Mouse (Mus musculus) testis, adult 2 months (tissue): ENCODE results near the gene Pira2.
"Not testable (repeated sequence)": the region's sequence is repeated elsewhere in the genome, so short reads cannot be mapped to it uniquely, and the experiment has no call there.

ENCODE experiments used
- CTCF ChIP-seq: fragments of 200-500 bp; IDR thresholded peaks from 2 replicates; pipeline ENCODE4 v1.5.1; 2012; ENCODE audit warnings: low read depth, mild to moderate bottlenecking, inconsistent platforms, low read length, moderate library complexity; ENCODE audit not compliant: control insufficient read depth, insufficient read depth, insufficient replicate concordance
- POLR2A ChIP-seq: fragments of 200-500 bp; IDR thresholded peaks from 2 replicates; pipeline ENCODE4 v1.6.1; 2012; ENCODE audit warnings: low read depth, mild to moderate bottlenecking, inconsistent platforms, low read length, moderate library complexity; ENCODE audit not compliant: control insufficient read depth

DNA sequence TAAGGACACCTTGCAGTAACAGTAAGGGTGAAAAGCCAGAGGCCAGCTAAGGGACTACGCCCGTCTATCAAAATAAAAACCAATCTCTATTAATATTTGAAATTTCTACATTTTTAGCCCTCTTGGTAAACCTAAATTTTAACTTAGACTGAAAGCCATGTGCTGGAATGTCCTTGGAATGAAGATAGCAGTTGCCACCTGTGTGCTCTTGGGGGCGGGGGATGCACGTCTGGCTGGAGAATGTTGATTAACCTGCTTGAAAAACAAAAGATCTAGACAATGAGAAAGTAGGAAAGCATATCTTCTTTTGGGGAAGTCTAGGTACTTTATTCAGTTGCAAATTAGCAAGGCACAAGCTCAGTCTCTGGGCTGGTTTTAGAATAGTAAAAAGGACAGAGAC, 41.9 kb downstream of the Pira2 start:
- TF ChIP-seq CTCF, POLR2A: not testable (repeated sequence)
